Mouse (Mus musculus) retina, adult 2 months (tissue): ENCODE measurements around the gene Elmo1.

Experiments
- DNase-seq: peaks from one replicate; pipeline ENCODE4 v3.0.0-alpha.2; 2012; ENCODE audit warnings: low read depth, low spot score

The Elmo1 gene

DNA sequence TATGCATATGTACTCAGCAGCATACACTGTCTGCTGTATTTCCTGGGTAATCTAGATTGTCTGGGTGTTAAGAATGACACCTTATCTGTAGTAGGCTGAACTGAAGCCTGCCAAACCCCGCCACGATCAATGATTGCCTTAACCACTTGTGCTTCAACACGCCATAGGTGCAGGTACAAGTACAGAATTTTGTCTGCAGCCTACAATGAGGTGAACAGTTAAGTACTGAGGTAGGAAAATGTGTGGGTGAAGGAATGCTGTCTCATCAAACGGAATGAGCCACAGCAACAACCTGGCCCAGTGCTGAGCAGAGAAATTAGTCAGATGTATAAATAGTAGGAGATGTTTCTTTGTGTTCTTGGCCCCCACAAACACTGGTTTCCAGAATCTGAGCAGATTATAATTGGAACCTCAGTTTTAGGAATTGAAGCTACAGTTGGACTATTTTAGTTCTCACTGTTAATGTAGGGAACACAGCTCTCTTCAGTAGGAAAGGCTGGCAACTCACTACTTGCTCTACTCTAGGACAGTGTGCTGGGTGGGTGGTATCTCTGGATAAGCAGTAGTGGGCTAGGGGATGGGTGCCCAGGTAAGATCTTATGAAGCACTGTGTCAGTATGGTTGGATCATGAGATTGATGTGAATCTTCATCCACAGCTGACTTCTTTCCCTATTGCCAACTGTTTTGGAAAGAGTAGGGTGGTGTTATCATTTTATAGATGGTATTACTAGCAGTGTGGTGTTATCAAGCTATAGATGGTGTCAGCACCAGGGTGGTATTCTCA is 4.7 kb downstream of the Elmo1 start:
- DNase-seq: no peak

DNA sequence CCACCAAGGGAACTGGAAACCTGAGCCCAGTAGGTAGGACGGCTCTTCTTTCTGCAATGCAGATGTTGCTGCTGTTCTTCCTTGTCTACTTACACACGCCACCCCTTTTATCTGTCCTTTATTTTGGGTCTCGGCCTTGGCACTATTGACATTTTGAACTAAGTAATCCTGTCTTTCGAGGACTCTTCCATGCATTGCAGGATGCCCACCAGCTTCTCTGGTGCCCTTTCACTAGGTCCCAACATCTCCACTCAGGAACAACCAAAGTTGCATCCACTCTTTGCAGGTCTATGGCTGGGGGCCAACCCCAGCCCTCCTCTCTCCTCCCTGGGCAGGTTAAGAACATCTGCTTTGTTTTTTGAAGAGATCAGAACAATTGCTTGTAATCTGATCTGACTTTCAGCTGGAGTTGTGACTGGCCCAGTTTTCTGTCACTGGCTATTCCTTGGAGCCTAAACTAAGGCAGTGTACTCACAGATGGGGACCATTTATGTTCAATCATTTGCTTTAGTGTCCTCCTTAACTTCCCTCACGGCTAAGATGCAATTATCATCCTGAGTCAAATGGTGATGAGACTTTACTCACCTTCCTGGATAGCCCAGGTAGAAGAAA is 6.7 kb downstream of the Elmo1 start:
- DNase-seq: no peak

DNA sequence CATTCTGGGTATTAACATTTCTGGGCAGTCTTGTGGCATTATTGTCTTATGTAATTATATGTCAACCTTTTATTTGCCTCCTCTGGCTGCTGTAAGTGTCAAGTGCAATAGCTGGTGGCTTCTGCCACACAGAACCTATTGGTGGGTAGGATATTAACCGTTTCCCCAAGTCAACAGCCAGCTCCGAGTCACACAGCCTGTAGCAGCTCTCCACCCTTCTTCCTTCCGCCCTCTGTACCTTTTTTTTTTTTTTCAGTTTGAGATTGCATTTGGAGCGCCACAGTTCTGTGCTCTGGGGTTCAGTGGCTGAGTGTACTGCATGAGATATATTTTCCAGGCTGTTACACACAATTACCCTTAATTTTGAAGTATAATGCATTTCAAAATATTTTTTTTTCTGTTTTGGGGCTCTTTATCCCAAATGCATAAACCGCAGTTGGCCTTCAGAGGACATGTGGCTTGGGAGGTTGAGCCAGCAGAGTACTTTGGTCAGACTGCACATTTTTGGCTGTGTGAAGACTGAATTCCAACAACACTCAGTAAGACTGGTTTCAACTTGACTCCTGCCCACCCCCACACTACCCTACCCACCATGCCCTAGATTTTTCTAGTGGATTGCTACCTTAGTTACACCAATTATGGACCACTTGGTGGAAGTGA is 7.7 kb downstream of the Elmo1 start:
- DNase-seq: no peak

DNA sequence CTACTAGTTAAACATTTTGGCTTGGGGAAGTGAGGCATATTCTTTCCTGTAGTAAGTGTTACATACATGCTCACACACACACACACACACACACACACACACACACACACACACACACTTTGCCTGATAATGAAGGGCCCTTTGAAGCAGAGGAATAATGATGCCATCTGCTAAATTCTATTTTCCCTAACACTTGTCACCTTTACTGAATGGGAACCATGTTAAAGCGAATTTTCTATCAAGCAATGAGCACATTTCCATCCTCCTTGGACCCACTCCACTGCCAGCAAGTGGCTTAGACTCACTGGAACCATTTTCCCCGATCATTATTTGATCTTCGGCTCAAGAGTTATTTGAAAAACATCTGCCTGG is 8.2 kb downstream of the Elmo1 start:
- DNase-seq: no peak

DNA sequence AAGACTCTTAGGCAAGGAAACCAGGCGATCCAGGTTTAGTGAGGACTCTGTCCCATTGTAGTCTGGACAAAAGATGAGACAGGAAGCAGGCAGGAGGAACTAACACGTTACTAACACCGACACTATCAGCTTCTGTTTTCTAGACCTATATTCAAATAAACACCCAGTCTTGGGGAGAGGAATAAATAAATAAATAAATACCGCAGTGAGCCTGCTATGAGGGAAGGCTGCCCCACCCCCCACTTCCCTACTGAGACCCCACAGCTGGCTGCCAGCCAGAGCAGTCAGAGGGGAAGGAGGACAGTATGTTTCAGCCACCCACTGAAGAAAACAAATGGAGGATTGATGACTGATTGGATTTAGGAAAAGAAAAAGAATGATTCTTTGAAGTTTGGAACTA is 9.2 kb downstream of the Elmo1 start:
- no peak for DNase-seq

DNA sequence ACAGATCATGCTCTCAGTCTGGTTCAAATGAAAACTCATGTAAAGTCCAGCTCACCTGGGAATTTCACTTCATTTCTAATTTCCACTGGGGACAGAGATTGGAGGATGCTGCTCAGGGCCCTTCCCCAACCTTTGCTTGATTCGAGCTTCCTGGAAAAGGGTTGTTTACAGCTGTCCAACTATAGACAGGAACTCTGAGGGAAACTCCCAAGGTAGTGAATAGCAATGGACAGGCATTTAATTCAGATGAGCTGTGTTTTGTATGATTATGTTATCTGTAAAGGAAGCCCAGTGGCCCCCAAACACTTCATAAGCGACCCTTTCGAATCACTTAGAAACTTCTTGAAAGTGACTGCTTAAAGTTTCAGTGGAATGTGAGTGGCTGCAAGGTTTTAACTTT is 10.0 kb downstream of the Elmo1 start:
- no peak for DNase-seq

DNA sequence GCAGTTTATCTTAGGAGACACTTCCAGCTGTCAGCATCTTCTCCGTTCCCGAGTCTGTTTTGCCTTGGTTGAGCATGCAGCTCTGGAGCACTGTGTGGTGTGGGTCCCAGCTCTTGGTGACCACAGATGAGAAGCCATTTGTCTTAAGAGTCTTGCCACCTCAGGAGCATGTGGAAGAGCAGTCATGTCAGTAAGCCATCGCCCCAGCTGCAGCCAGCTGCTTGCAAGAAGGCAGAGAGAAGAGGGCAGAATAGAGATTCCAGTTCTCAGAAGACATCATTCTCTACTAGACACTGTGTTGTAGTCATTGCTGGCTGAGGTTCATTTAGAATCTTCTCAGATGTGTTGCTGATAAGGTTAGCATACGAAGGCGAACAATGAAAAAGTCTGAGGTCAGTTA is 11.3 kb downstream of the Elmo1 start:
- no peak for DNase-seq

DNA sequence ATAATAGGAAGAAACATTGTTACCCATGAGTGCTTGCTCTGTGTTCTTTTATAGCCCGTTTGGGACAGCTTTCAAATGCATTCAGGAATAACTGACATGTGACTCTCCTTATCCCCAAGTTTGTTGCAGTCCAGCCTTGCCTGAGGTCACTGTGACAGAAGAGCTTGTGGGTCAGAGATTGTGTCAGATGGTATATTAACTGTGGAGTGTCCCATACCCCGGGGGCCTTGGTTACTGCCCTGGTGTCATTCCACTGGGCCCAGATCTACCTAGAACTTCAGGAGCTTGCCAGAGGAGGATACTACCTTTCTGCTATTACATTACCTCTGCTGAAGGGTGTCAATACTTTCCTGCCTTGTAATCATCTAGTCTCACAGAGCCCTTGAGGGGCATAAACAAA is 14.4 kb downstream of the Elmo1 start:
- no peak for DNase-seq

DNA sequence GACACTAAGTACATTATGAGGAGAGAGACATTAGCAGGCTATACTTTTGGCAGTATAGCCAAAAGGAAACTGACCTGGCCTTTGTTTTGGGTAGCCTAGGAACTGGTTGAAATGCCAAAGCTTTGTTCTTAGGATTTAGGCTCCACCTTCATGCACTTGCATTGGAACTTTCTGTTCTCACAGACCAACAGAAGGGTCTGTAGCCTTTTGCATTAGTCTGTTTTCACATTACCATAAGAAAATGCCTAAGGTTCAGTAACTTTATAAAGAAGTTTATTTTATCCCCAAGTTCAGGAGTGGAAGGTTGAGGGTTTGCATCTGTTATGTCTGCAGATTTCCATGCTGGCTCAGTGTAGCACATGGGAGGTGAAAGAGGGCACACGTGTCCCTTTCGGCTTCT is 15.6 kb downstream of the Elmo1 start:
- DNase-seq: no peak

DNA sequence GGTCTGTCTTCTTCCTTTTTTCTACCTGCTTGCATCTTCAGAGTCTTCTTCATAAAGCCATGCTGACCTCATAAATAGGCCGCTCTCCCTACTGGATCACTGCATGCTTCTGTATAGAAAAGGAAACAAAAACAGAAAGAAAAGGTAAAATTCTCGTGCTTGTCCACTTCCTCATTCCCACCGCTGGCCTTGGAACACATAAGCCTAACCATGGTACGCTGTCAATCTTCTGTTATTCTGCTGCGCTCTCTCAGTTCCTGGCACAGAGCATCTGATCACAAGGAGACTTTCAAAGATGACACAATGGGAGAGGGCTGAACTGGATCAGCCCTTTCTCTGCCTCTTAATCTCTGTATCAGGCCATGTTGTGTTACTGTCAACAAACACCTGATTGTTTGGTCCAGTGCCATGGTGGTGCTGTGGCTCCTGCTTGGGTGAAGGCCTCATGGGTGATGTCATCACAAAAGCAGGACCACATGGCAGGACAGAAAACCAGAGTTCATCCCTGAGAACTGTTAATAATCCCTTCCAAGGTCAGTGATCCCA is 17.6 kb downstream of the Elmo1 start:
- DNase-seq: no peak

DNA sequence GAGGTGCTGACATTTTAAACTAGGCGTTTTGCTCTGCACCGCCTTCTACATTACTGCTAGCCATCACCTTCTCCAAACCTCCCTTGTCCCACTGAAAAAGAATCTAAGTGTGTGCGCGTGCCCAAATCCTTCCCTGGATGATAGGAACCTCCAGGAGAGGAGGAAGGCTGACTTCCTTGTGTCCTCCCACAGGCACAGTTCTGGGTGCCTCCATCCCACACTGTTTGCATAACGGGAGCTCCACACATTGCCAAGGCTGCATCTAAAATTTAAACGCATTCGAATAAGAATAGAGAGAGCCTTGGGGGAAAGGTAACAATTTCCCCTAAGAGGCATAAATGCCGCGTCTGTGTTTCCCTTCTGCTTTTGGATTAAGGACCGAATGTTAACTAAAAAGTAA is 18.6 kb downstream of the Elmo1 start:
- DNase-seq: no peak

DNA sequence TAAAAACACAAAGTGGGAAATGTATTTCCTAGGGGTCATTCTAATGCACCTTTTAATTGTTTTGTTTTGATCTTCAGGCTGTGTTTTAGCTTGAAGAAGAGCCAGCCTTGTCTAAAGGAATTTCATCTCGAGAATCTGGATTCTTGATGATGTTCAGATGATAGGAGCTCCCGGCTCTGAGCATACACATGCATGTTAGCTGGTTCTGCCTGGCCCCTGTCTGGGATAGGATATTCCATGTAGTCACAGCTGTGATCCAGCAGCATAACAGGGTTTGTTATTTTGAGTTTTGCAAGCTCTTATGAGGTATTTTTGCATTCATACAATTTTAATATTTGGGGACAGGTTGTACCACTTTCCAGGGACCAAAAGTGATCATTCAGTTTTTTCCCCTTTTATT is 19.1 kb downstream of the Elmo1 start:
- DNase-seq: no peak

DNA sequence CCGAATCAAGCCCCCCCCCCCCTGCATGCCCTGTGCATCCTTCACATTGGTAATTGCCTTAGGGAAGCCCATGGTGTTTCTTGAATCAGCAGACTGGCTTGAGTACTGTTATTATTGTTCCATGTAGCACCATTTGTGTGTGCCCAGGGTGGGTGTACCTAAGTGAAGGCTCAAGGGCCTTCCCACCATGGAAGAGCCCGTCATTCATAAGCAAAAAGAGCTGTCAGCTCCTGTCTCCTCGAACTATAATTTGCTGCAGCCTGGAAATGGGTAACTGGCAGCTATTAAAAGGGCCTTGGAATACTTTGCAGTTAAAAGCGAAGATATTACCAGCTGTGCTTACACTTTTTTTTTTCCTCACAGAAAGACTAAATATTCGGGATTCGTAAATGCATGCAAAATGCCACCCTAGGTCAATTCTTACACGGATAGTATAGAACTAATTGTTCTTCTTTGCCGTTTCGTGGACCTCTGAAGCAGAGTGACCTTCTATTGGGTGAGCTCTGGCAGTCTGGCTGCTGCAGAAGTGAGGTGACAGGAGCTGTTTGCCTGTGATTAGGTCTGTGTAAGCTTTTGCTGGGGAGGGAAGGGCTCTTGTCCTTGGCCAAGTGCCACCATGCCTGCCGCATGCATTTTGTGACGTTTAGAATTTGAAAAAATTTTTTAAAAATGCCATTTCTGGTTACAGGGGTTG is 19.7 kb downstream of the Elmo1 start:
- DNase-seq: no peak

DNA sequence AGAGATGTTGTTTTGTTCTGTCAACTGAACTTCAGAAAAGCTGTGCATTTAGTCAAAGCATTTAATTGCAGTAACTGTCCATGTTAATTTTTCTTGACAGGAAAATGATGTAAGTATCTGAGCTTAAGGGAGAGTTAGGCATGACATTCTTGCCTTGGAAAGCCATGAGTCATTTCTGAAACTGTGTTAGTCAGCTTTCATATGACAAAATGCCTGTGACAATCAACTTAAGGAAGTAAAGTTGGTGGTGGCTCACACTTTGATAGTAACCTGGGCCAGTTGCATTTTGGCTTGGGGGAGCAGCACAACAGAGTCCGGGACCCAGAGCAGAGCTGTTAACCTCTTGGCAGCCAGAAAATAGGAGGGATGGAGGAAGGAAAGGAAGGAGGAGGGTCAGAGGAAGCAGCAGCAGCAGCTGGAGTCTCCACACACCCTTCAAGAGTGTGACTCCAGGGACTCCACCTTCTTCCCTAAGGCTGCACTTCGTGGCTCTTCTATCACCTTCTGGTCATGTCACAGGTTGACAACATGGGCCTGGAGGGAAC is 20.9 kb downstream of the Elmo1 start:
- no peak for DNase-seq

DNA sequence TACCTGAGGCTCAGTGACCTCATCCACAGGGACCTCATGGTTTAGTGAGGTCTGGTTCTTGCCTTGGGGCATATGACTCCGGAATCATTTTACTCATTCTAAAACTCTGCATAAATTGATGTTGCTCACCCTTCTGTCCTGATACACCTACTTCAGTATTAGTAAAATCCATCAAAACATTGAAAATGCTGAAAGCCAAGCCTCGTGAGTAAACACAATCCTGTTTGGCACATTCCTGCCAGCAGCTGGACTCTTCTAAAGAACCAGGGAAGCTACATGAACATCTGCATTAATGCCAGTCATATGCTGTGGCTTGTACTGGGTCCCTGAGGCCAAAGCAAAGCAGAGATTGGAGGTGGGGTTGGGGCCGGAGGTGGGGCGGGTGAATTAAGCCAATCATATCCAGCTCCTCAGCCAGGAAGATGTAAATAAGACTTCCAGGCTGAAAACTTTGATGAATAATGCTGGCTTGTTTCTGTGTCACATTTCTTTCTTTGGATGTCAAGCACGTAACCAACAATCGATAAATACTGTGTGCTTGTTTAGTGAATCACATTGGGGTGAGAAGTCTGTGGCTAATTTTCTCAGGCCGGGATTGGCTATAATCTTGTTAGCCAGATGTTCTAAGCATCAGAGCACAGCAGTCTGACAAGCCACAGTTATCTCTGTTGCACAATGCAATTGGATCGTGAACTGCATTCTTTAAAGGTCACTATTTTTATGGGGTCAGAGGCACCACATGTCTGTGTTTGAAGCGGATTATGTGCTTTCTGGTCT is 24.9 kb downstream of the Elmo1 start:
- no peak for DNase-seq

DNA sequence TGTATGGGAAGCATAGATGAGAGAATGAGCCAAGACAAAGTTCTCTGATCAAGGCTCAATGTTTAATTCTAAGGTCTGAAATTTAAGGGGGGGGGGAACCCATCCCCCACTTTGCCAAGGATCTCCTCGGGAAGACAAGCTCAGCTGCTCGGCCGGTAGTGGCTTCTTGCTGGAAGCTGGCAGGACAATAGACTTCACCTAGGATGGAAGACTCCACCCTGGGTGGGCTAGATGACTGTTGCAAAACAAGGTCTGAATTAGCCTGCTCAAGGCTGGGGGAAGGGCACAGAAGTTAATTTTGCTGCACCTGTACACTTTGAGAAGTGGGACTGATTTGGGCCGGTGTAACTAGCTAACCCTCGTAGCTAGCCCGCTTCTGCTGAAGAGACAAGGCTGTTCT is 25.6 kb downstream of the Elmo1 start:
- DNase-seq: no peak

DNA sequence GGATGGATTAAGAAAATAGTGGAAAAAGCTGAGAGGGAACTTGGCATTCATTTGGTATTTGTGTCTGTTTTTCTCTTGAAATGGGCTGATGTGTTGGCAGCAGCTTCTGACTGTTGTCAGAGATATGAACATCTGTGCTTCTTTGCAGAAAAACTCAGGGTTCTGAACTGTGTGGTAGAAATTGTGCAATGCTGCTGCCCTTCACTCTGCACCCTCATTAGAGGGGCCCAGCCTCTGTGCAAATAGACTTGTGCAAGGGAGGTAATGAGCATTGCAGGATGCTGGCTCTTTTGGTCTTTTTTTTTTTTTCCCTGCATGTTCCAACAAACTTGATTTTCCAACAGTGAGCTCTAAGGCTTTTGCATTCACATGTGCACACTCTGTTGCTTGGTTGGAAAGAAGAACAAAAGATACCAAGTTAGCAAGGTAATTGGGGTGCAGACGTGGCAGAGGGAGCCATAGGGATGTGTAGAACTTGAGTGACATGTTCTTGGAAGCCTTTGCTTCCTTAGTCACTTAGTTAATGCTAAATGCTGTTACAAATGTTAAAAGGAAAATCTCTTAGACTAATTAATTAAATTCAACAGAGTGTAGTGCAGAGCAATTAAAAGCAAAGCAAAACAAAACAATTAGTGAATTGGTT is 26.6 kb downstream of the Elmo1 start:
- no peak for DNase-seq

DNA sequence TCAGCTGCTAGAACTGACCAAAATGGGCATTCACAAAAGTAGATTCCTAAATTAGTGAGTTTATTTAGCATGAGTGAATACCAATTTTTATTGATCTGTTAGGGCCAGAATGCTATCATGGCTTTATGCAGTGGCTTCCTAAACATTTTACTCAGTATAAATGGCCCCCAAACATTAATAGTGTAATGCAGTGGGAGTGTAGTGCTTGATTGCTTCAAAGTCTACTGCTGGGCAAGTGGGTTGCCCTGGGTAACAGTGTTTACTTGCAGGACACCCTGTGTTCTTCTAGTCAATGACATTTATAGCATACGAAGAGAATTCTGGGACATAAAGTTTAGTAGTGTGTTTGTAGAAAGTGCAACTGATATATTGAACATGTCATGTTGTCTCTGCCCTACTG is 27.3 kb downstream of the Elmo1 start:
- DNase-seq: no peak

DNA sequence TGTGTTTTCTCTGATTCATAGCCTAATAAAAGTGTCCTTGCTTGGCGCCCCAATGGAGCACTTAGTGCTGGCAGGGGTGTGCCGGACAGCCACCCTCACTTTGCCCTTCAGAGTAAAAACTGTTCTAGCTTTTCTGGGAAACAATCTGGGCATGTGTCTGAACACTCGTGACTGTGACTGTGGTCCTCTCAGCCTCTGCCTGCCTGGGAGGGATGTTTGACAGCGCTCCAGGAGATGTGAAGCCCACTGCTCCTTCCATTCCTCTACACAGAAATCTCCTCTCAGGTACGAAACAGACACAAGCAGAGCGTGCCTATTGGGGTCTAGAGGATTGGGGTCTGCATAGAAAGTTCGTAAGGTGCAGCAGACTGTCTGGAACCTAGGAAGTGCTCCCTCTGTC is 28.5 kb downstream of the Elmo1 start:
- DNase-seq: no peak

DNA sequence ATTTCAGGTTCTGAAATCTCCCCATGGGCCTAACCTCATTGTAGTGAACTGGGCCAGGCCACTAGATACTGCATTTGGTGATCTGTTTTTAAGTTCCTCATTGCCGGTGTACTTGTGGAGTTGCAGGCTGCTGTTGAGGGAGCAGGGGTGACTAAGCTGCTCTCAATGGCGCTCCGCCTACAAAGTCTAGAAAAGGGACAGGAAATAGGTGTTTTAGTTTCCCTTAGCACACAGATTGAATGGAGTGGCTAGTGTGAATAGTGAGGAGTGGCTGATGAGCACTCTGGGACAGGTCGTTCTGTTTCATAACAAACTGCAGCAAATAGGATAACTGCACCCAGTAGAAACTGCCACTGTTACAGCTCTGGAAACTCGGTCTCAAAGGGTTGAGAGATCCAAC is 30.3 kb downstream of the Elmo1 start:
- no peak for DNase-seq
